Mouse (Mus musculus): ENCODE measurements at regions not wholly inside any gene's neighbourhood (a gene's known extent, or its start where the extent isn't known, plus 50 kb on each side); places are given as distances from the start of the nearest gene placed in this dataset.

DNA sequence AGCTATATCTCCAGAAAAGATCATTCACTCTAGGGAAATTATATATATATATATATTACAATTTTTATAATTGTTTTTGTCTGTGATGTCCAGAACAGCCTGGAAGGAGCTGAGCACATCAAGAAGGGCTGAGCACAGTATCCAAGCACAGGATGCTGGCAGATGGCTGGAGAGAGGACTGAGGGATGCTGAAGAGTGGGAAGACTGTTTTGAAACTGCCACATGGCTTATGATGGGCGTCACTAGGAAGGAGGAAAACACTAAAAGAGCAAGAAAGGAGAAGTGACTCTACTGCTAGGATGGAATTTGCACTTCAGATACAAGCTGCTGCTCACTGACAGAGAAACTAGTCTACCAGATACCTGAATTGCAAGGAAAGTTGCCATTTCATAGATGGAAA is 50.4 kb upstream of the Atg10 start:
- in situ Hi-C loops (cut with MboI, MseI), result no loop called here

DNA sequence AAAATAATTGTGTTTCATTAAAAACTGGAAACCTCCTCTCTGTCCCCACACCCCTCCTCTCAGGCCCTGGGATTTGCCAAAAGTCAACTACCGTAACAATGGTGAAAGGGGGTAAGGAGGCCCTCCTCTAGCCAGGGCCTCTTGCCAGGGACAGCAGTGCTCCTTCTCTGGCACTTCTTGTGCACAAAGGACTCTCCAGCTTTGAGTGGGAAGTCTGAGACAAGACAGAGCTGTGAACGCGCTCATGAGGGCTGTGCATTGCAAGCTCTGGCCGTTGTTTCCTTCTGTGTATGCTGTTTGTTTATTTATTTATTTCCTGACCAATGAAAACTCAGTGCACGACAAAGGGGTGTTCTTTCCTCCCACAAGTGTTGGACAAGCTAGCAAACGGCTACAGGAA is 50.8 kb upstream of the Atg10 start:
- in situ Hi-C loops (cut with MboI, MseI), result no loop called here

DNA sequence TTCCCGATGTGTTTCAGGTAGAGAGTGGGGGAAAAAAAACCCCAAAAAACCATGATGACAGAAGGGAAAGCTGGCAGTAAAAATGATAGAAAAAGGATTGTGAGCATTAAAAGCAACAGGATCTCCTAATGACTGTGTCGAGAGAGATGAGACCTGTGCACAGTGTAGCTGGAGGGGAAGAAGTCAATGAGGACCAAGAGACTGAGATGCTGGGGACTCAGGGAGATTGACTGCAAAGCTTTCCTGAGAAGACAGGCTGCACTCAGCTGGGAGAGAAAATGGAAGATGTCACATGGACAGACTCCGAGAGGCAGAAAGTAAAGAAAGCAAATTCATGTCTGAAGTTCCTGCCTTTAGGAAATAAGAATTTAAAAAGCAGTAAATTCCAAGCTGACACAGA is 55.7 kb upstream of the Atg10 start:
- in situ Hi-C loops (cut with MboI, MseI), result no loop called here

DNA sequence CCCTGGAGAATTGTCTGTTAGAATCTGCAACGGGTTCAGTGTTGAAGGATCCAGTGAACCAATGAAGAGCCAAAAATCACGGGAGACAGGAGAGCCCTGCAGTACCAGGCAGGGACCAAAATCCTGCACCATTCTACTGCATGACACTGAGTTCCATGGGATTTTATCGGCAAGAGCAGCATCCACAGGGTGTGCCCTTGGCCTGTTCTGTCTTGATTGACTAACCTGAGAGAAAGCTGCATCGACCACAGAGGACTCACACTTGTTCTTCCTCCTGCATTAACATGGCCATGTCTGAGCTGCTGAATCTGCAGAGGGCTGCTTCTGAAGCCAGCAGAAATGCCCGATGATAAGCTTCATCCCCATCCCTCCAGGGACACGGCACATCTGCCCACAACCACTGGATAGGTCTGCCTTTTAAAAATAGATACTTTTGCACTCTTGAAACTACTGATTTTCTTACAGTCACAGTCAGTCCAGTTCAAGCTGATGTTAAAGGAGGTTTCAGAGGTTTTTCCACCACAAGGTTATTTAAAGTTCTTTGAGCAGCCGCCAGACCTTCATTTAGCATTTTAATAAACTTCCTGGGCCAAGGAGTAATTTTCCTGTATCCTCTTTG is 71.9 kb upstream of the Atg10 start:
- in situ Hi-C loops (cut with MboI, MseI), result no loop called here

DNA sequence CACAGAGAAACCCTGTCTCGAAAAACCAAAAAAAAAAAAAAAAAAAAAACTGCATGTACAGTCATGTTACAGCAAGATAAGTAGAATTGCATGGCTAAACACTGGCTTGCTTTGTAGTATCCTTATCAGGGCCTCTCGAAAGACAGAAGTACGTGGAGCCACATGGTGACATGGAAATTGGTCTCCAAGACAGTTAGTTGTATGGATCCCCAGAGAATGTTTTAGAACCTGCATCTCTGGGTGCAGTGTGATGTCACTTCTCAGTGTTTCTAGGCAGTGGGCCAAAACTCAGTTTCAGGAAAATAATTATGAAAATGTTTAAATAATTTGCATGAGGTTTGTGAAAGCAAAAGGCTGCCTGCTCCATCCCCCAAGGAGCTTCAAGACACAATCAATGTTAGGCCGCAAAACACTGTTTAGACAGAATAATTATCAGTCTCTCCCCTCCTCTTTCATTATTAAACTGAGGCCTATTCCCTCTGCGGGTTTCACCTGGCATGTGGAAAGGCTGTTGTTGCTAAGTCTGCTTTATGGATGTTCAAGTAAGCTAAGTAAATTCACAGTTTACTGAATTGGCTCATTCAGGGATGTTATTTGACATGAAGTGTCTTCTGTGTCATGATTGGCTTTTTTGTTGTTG is 72.9 kb upstream of the Atg10 start:
- in situ Hi-C loops (cut with MboI, MseI), result no loop called here

DNA sequence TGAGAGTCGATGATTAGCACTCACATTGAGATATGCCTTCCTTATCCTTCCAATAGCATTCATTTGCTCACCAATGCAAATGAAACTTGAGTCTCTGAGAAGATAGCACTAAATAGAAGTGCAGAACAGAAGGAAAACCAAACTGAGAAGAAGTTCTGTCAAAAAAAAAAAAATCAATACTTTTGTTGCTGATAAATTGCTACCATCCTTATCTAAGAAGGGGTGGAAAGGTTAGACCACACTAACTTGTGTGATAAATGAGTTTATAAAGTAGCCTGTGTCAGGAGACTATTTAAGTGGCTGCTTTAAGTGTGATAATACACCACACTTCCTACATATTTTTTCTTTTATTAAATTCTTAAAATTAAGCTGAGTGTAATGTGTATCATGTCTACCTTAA is 78.1 kb upstream of the Atg10 start:
- in situ Hi-C loops (cut with MboI, MseI), result loop anchor here (10.0 kb wide), 1 partner anchor 77 kb away; the partner anchor contains the start of gene Atg10

DNA sequence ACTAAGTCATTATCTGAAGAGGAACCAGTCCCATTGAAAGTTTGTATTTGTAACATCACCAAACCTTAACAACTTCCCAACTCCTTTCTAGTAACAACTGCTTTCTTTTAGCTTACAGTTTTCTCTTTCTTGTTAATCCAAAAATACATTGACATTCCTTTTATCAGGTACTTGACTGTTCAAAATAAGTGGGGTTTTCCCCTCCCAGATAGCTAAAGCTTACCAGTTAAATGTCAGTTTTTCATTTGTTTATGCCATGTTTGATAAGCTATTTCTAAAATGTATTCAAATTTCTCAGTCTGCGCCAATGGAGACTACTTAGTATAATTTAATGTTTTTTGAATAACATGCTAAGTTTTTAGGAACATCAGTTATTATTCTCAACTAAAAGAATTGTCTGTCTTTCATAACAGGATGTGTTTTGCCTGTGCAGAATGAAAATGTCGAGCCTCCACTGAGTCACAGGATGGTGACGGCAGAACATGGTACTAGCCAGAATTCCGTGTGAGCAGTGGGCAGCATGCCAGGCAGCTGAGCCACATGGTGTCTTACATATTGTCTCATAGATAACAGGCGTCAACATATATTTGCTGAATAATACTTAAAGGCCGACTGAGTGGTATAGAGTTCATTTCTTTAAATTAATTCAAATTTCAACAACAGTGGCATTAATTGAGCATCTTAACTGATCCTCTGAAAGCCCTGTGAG is 82.1 kb upstream of the Atg10 start:
- in situ Hi-C loops (cut with MboI, MseI), result loop anchor here (10.0 kb wide), 1 partner anchor 81 kb away; the partner anchor contains the start of gene Atg10

DNA sequence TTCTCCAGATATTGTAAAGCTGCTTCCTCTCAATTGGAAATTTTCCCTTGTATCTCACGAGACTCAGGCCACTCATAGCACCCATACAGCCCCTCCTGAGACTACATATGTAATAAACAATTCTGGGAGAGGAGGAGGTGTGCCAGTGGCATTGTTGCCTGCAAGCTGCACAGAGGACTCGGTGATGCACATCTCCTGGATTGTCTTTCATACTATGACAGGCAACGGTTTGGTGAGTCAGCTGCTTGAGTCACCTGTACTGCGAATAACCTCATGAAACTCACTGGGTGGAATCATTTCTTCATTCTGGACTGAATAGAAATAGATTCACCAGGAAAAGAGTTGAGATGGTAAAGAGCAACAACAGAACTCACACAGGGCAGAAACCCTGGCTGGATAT is 82.8 kb upstream of the Atg10 start:
- in situ Hi-C loops (cut with MboI, MseI), result loop anchor here (10.0 kb wide), 1 partner anchor 82 kb away; the partner anchor contains the start of gene Atg10

DNA sequence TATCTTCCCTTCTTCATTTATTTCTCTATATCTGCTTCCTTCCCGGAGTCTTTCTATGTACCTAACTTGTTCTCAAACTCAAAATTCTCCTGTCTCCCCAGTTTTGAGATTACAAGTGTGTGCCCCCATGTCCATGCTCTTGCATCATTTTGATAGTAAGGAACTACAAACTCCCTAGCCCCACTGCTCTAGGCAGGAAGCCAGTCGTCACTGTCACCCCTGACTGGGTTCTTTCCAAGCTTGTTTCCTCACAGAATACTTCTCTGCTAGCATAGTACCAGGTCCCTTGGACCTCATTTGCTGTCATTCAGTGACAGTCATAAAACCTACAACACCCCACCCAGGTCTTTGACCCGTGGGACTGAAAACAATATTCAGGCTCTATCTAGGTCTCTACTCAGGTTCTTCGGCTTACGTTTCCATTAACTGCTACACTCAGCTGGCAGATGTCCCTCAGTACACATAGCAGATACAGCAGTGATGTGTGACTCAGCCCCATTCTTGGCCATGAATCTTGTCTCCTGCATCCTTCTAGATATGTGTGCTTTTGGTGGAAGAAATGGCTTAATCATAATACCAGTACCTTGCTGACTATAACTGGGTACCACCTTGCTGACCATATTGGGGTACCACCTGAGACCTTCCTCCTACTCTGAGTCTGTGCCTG is 89.3 kb upstream of the Atg10 start:
- in situ Hi-C loops (cut with MboI, MseI), result no loop called here

DNA sequence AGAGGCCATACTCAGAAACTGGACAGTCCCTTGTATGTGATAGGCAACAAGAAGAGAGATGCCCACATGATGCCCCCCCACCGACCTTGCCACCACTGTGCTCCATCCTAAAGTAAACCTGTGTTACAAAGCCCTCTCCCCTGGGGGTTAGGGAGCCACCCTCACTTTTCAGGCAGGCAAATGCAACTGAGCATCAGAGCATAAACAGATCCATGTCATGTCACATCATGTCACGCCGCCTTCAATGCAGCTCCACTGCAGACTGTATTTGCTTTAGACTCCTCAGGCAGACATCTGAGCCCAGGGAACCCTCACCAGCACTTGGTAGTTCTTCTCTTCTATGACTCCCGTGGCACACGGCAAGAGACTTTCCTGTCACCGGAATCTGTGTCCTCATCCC is 98.6 kb upstream of the Atg10 start:
- in situ Hi-C loops (cut with MboI, MseI), result no loop called here

DNA sequence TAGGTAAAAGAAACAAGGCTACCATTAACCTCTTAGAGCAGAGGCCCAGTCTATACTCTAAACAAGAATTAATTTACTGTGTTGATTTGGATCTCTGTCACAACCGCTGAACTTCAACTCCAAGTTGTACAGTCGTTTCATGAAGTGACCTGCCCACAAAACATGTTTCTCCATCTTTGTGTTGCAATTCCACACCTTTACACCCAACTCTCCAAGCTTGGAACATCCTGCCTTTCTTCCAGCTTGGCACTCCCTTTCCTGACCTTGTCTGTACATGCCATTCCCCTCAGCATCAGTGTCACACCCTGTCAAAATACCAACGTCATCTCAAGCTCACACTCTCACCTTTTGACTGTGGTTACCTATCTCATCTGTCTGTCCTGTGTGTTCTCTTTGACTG is 103.1 kb upstream of the Atg10 start:
- in situ Hi-C loops (cut with MboI, MseI), result no loop called here

DNA sequence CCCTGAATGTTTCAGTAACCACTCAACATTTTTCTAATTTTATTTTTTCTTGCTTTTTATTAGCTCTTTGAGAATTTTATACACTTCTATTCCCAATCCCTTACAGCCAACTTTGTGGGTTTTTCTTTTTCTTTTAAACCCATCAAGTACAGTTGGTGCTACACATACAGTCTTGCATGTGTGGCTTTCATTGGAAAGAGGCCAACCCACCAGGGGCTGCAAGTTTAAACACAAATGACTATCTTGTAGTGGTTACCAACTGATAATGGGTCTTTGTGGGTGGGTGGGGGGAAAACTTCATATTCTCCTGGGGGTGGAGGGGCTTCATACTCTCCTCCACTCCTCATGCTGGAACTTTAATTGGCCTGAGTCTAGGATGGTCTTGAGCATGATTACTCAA is 110.5 kb upstream of the Atg10 start:
- in situ Hi-C loops (cut with MboI, MseI), result no loop called here

DNA sequence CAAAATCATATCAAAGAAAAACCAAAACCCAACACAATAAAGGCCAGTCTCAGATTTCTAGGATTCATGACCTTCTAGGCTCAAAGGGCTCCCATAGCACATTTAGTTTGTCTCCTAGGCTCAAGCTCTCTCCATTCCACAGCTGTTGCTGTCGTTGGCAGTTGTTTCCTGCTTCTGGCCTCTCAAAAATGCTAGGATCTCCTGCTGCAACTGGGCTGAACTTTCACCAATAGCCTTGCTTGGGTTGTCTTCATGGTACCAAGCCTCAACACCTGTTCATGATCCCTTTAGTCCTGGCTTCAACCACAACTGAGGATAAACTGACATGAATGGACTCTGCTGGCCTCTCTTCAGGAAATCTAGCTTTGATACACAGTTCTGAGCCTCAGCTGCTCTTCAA is 115.9 kb upstream of the Ssbp2 start:
- in situ Hi-C loops (cut with MboI, MseI), result no loop called here

DNA sequence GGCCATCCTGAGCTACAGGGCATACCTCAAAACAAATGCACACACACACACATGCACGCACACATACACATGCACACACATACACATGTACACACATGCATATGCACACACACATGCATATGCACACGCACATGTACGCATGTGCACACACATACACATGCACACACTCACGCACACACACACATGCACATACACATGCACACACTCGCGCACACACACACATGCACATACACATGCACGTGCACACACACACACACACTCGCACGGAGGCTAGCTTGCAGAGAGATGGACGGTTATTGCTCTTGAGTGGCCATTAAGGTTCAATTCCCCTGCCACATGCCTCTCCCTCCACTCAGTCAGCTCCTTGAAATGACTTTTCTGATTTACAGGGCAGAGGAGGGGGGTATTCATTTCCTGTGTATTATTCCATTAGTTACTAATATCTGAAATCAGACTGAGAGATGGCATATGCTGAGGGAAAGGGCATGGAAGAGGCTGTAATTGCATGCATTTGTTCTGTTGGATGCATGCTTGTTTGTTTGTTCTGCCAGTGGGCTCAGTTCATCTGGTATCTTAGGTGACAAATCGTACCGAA is 111.5 kb upstream of the Ssbp2 start:
- in situ Hi-C loops (cut with MboI, MseI), result no loop called here

DNA sequence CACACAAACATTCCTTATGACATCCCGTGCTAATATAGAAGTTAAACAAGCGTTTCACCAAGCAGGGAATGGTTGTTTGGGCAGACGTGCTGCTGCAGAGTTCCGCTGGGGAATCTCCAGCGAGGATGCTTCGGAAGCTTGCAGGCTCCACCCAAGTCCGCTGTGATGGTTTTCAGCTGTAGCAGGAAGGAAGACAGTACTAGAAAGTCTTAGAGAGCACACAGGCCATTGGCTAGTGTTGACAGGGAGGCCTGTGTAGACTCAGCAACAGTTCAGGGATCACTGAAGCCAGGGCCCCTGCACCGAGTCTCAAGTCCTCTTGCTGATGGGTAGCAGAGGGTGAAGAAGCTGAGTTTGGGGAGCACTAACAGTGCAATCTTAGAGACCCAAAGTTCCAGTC is 107.8 kb upstream of the Ssbp2 start:
- in situ Hi-C loops (cut with MboI, MseI), result loop anchor here (25.0 kb wide), 1 partner anchor 415 kb away; no protein-coding TSS in a partner anchor

DNA sequence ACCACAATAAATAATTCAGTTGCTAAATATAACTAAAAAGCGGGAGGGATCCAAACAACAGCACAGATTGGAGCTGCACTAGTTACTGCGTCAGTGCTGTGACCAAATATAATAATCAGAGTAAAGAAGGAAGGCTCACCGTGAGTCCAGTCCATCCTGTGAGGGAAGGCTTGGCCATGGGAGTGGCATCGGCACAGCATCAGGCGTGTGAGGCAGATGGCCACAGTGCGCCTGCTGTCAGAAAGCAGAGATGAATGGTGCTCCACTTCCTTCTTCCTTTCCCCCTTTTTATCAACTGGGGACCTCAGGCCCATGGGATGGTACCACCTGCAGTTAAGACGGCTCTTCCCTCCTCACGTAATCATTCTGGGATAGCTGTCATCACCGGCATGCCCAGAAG is 103.6 kb upstream of the Ssbp2 start:
- in situ Hi-C loops (cut with MboI, MseI), result loop anchor here (25.0 kb wide), 1 partner anchor 419 kb away; no protein-coding TSS in a partner anchor

DNA sequence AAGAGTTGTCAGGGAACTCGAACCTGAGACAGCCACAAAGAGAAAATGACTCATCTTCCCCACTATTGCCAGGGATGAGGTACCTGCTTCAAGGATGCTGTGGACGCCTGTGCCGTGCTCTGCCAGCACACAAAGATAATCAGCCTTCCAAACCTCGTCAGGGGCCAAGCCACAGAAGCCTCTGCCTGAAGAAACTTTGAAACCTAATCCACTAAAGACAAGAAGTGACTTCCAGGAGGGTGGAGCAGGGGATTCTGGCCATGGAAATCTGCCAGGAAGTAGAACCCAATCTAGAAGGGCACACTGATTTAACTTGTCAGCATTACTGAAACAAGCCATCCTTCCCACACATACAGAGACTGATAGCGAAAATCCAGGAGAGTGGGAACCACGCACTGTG is 100.0 kb upstream of the Ssbp2 start:
- in situ Hi-C loops (cut with MboI, MseI), result loop anchor here (25.0 kb wide), 1 partner anchor 423 kb away; no protein-coding TSS in a partner anchor

DNA sequence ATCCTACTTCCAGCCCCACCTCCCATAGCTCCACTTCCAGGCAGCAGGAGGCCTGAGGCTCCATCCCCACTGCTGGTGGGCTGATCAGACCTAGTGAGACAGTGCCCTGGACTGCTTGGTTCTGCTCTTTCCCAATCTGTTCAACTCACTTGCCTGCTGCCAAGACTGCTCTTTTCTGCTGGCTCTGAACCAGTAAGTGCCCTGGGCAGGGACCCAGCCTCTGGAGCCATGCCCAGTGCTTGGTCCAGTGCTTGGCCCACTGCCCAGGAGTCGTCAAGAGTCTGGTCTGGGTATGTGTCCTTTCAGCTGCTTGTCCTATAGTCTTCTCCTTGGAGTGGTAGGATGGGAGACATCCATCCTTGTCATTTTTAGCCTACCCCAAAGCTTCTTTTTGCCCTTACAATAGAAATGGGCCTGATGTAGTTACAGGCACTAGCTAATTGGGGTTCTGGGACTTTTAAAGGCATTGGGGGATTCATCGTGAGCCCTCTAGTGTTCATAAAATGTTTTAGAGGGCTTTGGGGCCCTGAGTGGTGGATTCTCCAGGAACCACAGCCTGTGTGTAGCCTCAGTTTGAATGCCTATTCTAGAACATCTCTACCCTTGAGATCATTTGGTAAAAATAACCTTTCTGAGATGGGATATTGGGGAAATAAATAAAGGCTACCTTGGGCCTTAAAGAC is 94.7 kb upstream of the Ssbp2 start:
- in situ Hi-C loops (cut with MboI, MseI), result loop anchor here (25.0 kb wide), 1 partner anchor 428 kb away; no protein-coding TSS in a partner anchor

DNA sequence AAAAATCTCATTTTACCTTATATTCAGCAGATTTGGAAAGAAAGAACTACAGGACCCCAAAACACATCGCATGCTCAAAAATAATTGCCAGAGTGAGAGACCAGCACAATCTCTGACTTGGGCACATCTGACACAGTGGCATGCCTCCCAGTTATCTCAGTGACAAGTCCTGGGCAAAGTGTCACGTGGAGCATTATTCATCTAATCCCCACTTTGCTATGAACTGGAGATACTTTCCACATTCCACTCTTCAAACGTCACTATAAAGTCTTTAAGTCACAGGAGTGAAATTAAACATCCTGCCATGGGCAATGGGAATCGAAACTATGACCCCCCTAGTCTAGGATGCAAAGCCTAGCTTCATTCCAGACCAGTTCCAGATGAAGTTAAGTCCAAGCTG is 93.5 kb upstream of the Ssbp2 start:
- in situ Hi-C loops (cut with MboI, MseI), result loop anchor here (25.0 kb wide), 1 partner anchor 429 kb away; no protein-coding TSS in a partner anchor

DNA sequence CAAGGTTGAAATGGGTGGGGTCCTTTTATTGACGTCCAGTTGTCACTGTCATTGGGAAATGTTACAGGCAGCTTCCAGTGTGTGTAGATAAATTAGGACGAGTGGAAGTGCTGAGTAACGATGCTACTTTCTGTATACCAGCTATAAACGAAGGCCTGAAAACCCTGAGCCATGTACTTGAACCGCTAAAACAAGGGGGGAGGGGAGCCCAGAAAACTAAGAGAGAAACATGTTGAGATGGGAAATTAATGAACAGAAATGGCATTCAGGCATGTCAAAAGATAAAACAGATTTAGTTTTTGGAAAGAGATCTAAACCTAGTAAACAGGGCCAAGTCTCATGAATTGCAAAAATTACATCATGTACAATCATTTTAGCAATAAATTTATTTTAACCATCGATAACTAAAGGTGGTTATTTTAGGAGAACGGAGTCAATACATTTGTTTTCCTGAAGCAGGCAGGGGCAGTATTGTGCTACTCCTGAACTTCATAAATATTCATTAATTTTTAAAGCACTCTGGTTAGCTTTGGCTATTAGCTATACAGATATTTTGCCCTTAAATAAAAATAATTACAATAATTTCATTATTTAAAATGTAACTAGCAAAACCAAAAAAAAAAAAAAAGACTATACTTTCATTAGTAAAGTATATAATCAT is 92.1 kb upstream of the Ssbp2 start:
- in situ Hi-C loops (cut with MboI, MseI), result loop anchor here (25.0 kb wide), 1 partner anchor 431 kb away; no protein-coding TSS in a partner anchor
